Mouse (Mus musculus): ENCODE measurements around the gene Slc4a11.

DNA sequence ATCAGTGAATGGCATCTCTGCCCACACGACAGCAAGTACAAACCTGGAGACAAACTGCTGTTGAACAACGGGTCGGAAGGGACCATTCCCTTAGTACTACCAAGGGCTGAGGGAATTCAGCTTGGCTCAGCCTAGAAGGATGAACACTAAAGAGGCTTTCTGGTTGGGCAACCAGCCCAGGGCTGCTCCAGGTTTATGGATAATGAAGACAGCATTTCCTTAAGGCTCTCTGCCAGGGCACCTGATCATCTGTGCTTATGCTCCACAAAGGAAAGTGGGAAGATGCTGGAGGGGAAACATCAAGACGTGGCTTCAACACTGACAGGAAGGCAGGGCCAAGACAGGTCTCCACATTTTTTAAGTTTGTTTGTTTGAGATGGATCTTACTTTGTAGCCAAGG is 27.1 kb upstream of the Slc4a11 start:
- TF ChIP-seq CTCF (IDR thresholded peaks at IDR 0.05; ENCODE audit: insufficient read depth, low read depth, low read length) (no peak), POLR2A (IDR thresholded peaks at IDR 0.05; ENCODE audit: insufficient read depth, low read depth, low read length) (no peak)
